Mouse (Mus musculus) left cerebral cortex, postnatal 25 days (tissue): Measurements from ENCODE around the gene Crhr1. TPM values are rescaled to one million over a fixed set of nuclear protein-coding genes. Genes with fewer than 3 reads are reported as not detected.
"Not testable (repeated sequence)": the region's sequence is repeated elsewhere in the genome, so short reads cannot be mapped to it uniquely, and the experiment has no call there.

Source experiments
- DNase-seq, 2 experiments: peaks; one replicate each; pipeline ENCODE4 v3.0.0; 2022; ENCODE audit warnings: low spot score in 2 of 2, mixed read lengths in 1 of 2
- intact Hi-C: fragments of 180-260 bp; cut with DNase I; formaldehyde crosslinking; loops from one replicate; pipeline ENCODE4 v1.15.1; 2025
- total RNA-seq, 2 experiments: library from RNA; stranded (reverse); gene quantifications; 2 replicates each; pipeline ENCODE4 v1.2.3; 2021

Gene Crhr1
- total RNA-seq, 2 experiments from 2014 or later, result 31.5 to 32.7 TPM

DNA sequence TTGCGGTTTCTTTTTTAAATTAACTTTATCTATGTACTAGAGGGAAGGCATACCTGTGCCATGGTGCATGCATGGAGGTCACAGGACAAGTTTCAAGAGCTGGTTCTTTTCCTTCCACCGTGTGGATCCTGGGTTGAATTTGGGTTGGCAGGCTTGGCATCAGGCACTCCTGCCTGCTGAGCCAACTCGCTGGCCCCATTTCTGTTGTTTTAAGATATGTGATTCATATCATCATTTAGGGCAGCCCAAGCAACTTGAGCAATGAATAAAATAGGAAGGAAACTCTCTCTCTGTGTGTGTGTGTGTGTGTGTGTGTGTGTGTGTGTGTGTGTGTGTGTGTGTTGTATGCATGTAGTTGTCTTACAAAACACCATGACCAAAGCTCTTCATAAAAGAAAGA, 49.5 kb downstream of the Crhr1 start:
- intact Hi-C loops, result no loop called here
- DNase-seq, result peak in 1 of 2 experiments; percentile 55

DNA sequence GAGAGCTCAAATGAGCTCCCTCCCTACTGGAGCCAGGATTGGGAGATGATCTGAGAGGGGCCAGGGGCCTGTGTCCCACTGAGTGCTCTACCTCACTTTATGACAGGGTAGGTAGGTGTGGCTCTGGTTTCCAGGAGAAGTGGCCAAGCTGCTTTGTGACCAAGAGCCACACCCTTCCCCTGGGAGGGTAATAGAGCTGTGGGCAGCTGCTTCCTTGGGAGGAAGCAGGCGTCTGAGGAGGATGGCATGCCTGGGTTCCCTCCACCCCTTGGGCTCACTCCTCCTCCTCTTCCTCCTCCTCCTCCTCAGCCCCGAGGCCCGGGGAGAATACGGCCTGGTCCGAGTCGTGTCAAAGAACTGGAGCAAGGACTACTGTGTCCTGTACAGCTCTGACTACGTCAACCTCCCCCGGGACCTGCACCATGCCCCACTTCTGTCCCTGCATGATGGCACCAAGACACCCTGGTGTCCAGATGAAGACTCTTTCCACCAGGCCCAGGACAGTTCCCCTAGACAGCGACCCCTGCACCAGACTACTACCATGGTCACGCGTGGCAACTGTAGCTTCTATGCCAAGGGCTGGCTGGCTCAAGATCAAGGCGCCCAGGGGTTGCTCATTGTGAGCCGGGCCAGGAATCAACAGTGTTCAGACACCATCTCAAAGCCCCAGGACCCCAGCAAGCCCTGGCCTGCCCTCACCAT, 53.6 kb downstream of the Crhr1 start, which contains the start of gene Sppl2c:
Gene Sppl2c (plus strand): TSS at position 193 of the 702 bp plus-strand sequence.
- intact Hi-C loops, result no loop called here
- DNase-seq, result no peak

DNA sequence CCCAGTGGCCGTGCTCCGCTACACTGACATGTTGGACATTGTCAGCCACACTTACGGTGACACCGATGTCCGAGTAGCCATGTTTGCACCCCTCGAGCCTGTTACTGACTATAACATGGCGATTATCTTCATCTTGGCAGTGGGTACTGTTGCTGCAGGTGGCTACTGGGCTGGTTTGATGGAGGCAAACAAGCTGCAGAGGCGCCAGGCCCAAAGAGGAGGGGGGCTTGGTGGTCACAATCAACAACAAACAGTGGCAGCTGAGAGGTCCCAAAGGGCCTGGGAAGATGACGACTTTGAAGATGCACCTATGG, 54.1 kb downstream of the Crhr1 start:
- DNase-seq, result no peak
- intact Hi-C loops, result no loop called here

DNA sequence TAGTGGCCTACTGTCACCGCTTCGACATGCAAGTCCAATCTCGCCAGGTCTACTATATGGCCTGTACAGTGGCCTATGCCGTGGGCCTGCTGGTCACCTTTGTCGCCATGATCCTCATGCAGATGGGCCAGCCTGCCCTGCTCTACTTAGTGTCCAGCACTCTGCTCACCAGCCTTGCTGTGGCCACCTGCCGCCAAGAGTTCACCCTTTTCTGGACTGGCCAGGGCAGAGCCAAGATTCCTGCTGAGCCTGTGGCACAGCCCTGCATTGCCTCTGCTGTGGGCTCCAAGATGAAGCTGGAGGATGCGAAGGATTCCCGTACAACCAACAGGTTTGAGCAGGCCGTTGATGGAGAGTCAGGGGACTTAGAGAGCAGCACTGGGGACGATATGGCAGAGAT, 55.1 kb downstream of the Crhr1 start:
- intact Hi-C loops, result no loop called here
- DNase-seq, result no peak

DNA sequence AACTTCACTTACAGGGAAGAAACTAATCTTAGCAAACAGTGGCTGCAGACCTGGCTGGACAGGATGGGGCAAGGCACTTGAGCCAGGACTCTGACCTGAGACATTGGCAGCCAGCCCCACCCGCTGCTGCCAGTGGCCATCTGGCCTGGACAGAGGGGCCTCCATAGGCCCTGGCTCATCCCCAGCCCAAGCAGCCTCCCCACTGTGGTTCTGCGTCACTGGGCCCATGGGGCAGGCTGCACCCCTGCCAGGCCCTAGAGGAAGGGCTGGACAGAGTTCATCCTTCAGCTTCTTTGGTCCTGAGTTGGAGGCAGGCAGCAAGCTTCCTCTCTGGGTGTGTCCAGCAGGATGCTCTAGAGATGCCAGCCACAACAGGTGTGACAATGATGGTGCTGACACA, 57.4 kb downstream of the Crhr1 start:
- intact Hi-C loops, result no loop called here
- DNase-seq, result no peak

DNA sequence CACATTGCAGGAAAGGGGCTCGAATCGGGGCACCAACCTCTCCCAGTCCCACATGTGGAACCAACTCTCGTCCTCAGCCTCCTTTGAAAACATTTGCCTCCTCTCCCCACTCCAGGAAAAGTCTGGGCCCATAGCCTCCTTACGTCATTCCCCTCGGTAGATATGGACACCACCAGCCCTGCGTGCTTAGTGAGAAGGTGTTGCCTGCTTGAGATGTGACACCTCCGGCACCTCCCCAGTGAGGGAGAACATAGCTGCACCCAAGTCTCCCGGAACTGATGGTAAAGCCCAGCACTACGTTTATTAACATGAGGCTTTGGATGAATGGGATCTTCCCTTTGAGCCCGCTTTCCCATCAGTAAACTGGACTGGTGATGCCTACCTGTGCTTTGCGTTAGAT, 62.7 kb downstream of the Crhr1 start:
- DNase-seq, result no peak
- intact Hi-C loops, result no loop called here

DNA sequence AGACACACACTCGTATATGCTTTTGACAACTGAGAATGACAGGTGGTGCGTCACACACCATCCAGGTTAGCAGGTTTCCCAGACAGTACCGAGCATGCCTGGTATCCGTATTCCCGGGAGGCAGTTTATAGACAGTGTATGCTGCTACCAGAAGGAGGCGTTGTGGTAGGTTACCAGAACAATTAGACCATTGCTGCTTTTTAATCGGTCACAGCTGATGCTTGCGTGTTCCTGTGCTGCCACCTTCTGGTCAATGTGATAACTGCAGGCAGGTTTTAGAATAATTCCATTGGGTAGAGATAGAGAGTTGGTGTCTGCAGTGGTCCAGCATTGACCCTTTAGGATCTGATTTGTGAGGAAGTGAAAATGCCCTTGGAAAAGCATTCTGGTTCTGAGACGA, 63.1 kb downstream of the Crhr1 start:
- peak; percentile 90 to 95 for DNase-seq

DNA sequence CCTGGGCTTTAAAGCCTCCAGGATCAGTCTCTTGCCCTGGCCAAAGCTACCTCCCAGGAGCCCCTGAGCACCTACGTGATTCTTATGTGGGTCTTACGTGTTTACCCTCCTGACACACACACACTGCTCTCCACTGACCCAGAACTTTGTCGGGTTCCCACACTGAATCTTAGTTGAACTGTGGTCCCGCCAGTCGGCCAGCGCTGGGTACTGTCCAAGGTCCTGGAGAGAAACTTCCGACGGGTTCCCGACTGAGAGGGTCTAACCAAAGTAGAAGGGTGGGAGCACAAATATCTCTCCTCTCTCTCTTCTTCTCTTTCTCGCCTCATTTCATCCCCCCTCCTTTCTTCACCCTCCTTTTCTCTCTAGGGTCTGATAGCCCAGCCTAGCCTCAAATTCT, 65.2 kb downstream of the Crhr1 start:
- intact Hi-C loops, result no loop called here

More for the DNA sequence above, 63.1 kb downstream of the Crhr1 start:
- intact Hi-C loops, result loop anchor here (1.0 kb wide), 2 partner anchors 208 to 432 kb away; no protein-coding TSS in a partner anchor

DNA sequence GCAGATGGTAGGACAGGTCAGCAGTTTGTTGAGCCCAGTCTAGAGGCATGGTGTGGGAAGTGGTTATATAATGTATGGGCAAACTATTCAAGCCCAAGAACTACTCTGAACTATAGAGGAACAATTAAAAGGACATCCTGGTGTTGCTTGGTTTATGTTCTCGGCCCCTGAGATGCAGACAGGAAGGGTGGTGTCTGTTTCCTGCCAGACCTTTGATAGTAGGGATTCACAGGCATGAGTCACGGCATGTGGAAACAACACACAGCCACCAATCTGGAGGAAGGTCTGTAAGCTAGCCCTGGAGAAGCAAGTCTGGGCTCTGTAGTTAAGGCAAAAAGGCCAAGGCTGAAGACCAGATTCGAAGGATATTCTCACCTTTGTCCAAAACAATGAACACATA, 70.6 kb downstream of the Crhr1 start:
- DNase-seq, result no peak
- intact Hi-C loops, result no loop called here

More for the DNA sequence above, 65.2 kb downstream of the Crhr1 start:
- no peak for DNase-seq

DNA sequence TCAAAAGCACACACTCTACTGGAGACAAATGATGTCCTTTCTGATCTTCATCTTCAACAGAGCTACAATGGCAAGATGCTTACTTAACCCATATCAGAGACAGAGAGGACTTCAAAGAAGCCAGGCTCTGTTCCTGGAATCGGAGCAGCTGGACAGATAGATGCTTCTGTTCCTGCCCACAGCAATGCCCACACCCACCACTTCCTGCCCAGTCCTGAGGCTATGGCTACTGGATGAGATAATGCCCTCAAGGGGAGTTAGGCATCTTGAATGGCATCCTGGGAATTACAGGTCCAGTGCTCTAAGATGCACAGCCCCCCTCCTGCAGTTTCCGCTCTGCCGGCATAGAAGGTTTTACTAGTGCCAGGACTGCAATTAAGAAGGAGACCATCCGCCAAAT, 73.9 kb downstream of the Crhr1 start:
- no peak for DNase-seq
- intact Hi-C loops, result no loop called here

DNA sequence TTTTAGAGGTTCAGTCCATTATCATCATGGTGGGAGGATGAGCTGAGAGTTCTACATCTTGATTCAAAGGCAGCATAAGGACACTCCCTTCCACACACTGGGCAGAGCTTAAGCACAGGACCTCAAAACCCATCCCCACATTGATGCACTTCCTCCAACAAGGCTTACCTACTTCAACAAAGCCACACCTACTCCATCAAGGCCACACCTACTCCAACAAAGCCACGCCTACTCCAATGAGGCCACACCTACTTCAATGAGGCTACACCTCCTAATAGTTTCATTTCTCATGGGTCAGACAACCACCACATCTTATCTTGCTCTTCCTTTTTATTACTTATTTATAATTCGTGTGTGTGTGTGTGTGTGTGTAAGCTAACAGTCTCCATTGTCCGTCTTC, 76.4 kb downstream of the Crhr1 start:
- intact Hi-C loops, result no loop called here
- no peak for DNase-seq

DNA sequence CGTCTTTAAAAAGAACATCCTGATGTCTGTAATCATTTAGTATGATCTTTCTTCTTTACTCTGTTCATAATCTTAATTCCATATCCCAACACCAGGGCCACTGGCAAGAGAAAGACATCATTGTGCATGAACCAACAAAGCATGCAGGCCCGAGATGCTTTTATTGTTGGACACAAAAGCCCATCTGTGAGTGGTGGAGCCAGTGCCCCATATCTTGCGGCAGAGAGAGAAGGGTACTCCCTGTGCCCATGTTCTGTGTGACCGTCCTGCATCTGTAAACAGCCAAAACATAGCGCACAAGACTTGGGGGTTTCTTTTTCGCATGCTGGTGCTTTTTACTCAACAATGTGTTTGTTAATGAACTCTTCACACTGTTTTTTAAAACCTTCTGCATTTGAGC, 78.6 kb downstream of the Crhr1 start:
- peak in 1 of 2 experiments; percentile 20 for DNase-seq
- intact Hi-C loops, result no loop called here

DNA sequence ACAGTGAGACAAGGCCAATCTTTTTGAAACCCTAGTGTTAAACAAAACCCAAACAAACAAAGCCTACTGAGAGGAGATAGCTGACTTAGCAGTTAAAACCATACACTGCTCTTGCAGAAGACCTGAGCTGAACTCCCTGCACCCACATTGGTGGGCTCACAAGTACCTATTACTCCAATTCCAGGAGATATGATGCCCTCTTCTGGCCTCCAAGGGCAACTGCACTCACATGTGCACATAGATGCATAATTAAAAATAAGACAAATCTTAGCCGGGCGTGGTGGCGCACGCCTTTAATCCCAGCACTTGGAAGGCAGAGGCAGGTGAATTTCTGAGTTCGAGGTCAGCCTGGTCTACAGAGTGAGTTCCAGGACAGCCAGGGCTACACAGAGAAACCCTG, 81.5 kb downstream of the Crhr1 start:
- intact Hi-C loops, DNase-seq: not testable (repeated sequence)

DNA sequence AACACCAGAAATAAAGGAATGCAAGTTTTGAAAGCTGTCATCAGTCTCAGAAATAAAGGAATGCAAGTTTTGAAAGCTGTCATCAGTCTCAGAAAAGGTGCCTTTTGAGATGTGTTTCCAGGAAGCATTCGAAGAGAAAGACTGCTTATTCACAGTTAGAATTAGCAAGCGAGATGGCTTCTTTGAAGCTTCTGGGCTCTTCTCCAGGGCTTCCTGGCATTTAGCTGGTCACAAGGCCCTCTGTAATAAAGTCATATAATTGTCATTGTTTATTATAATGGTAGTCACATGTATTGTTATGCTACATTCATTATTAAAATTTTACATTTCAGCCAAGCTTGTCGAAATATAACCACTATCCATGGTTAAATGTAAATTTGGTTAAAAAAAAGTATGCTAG, 85.4 kb downstream of the Crhr1 start:
- no peak for DNase-seq
- intact Hi-C loops, result no loop called here

DNA sequence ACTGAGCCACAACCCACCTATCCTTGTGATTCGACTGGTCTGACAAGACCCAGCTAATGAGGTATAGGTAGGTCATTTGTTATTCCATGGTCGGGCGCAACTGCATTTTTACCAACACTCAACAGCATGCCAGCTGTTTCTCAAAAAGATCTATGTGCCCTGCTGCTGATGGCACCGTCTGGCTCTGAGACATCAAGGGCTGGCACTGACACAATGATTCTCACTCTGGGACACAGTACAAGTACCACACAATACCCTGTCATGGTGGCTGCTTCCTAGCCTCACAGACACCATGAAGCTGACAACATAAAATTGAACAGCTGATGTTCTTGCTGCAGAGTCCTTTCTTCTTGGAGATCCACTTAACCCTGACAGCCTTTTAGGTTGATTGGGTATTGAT, 87.6 kb downstream of the Crhr1 start:
- intact Hi-C loops, result no loop called here
- no peak for DNase-seq

DNA sequence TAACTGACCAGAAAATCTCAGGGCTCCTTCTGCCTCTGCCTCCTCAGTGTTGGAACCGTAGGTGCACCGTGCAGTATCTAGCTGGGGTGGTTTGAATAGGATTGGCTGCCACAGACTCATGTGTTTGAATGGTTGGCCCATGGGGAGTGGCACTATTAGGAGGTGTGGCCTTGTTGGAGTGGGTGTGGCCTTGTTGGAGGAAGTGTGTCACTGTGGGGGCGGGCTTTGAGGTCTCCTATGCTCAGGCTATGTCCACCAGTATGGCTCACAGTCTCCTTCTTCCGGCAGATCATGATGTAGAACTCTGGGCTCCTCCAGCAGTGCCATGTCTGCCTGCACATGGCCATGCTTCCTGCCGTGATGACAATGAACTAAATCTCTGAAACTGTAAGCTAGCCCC, 89.1 kb downstream of the Crhr1 start:
- intact Hi-C loops, result no loop called here
- no peak for DNase-seq

DNA sequence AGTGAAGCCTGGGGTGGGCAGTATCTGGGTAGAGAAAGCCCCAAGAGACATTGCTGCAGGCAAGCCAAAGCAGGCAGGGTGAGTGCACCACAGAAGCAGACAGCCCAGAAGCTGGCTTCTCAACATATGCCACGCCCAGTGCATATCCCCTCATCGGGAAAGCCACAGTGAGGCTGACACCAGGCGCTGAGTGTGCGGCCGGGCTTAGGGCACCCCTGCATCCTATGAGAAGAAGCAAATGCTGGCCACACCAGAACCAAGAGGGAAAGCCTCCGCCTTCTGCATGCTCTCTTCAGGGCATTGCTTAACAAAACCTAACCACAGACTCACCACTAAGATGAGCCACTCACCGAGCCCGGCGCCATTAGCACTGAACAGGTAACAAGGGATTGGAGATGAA, 90.6 kb downstream of the Crhr1 start:
- DNase-seq, result no peak
- intact Hi-C loops, result no loop called here

Other genes with a start within 250 kb of the Crhr1 start
- 100 to 1,000 TPM; 889 to 958 TPM for gene Nsf, start 178.8 kb upstream of the Crhr1 start, total RNA-seq
- gene Arf2, start 166.1 kb upstream of the Crhr1 start, total RNA-seq, result 10 to 100 TPM; 48.9 to 56.4 TPM
- not detected for gene Sppl2c, start 53.5 kb downstream of the Crhr1 start, total RNA-seq
- gene Mapt, start 98.5 kb downstream of the Crhr1 start, total RNA-seq, result 100 to 1,000 TPM; 323 to 328 TPM